Mouse (Mus musculus) kidney, adult 2 months (tissue): ENCODE measurements around the gene Ikzf1. TPM values are rescaled to one million over a fixed set of nuclear protein-coding genes. Genes with fewer than 3 reads are reported as not detected.

Source experiments
- DNase-seq: peaks from one replicate; pipeline ENCODE4 v3.0.0; 2021
- H3K27ac ChIP-seq: fragments of 200-500 bp; 2 replicates; pipeline ENCODE4 v1.5.1; 2012; ENCODE audit warnings: low read depth, low read length, control low read depth, inconsistent platforms; ENCODE audit not compliant: insufficient read depth
- H3K27me3 ChIP-seq: fragments of 200-500 bp; replicated peaks from 2 replicates; pipeline ENCODE4 v1.6.1; 2012; ENCODE audit warnings: mild to moderate bottlenecking, moderate library complexity, low read length, inconsistent platforms; ENCODE audit not compliant: control insufficient read depth, insufficient read depth
- H3K36me3 ChIP-seq: fragments of 200-500 bp; 2 replicates; pipeline ENCODE4 v1.6.1; 2012; ENCODE audit warnings: mild to moderate bottlenecking, moderate library complexity, low read length, inconsistent platforms; ENCODE audit not compliant: control insufficient read depth, insufficient read depth
- H3K4me1 ChIP-seq: fragments of 200-500 bp; 2 replicates; pipeline ENCODE4 v1.6.1; 2011; ENCODE audit warnings: low read length; ENCODE audit not compliant: control insufficient read depth, insufficient read depth
- H3K4me3 ChIP-seq: fragments of 200-500 bp; 2 replicates; pipeline ENCODE4 v1.5.1; 2011; ENCODE audit warnings: mild to moderate bottlenecking, low read depth, low read length, control low read depth; ENCODE audit not compliant: insufficient read depth
- CTCF ChIP-seq: fragments of 200-500 bp; conservative IDR thresholded peaks from 2 replicates; pipeline ENCODE4 v1.5.1; 2011; ENCODE audit warnings: low read depth, mild to moderate bottlenecking, control low read depth, low read length, moderate library complexity, mixed read lengths; ENCODE audit not compliant: insufficient read depth, insufficient read length
- POLR2A ChIP-seq: fragments of 200-500 bp; IDR thresholded peaks from one replicate; pipeline ENCODE4 v1.6.1; 2011; ENCODE audit warnings: low read depth, low read length, control low read depth
- WGBS: fragments of 180-500 bp; shearing (Covaris S2); methylation state at CpG from one replicate; pipeline ENCODE4 v1.1.7; 2018; 5-methylcytosine and 5-hydroxymethylcytosine counted together
- polyA plus RNA-seq: library from polyadenylated mRNA; depleted of rRNA; stranded (reverse); fragments of >200 nt; gene quantifications from 2 replicates; pipeline ENCODE4 v1.2.3, GENCODE M21; 2012

Ikzf1 gene
- polyA plus RNA-seq, 1 experiment: 12.8 TPM

- WGBS: 88% methylated on average over 5 of the region's 5 CpGs
- no peak for DNase-seq
- H3K36me3 ChIP-seq: no peaks in the 10 kb centered on the region
- TF ChIP-seq CTCF (no peak), POLR2A (no peak)
- no peak overlapping the region for H3K4me3 ChIP-seq
- H3K4me1 ChIP-seq: no peaks in the 10 kb centered on the region
- no peaks in the 10 kb centered on the region for H3K27me3 ChIP-seq
- H3K27ac ChIP-seq: no peak overlapping the region
Observed at GRCm38 (mm10) chr11:11741574-11741973, 56.8 kb downstream of the Ikzf1 start.

- TF ChIP-seq CTCF: peak; percentile 59
- no peak for TF ChIP-seq POLR2A
- no peak overlapping the region for H3K4me3 ChIP-seq
- H3K4me1 ChIP-seq: no peaks in the 10 kb centered on the region
- no peak overlapping the region for H3K27ac ChIP-seq
- WGBS: 26% methylated on average over 2 of the region's 2 CpGs
- no peaks in the 10 kb centered on the region for H3K36me3 ChIP-seq
- DNase-seq: peak; percentile 38
- no peaks in the 10 kb centered on the region for H3K27me3 ChIP-seq
Observed at GRCm38 (mm10) chr11:11742626-11743025, 57.8 kb downstream of the Ikzf1 start.

GRCm38 (mm10) chr11:11744222-11744621, 59.4 kb downstream of the Ikzf1 start:
- H3K4me3 ChIP-seq: no peak overlapping the region
- no peaks in the 10 kb centered on the region for H3K36me3 ChIP-seq
- 37% methylated on average over 1 of the region's 1 CpGs for WGBS
- TF ChIP-seq CTCF (no peak), POLR2A (no peak)
- no peak for DNase-seq
- H3K4me1 ChIP-seq: no peaks in the 10 kb centered on the region
- H3K27me3 ChIP-seq: no peaks in the 10 kb centered on the region
- no peak overlapping the region for H3K27ac ChIP-seq

- Histone ChIP-seq H3K27ac (no peak overlapping the region), H3K4me1 (no peaks in the 10 kb centered on the region), H3K4me3 (no peak overlapping the region), H3K27me3 (no peaks in the 10 kb centered on the region), H3K36me3 (no peaks in the 10 kb centered on the region)
- 84% methylated on average over 5 of the region's 5 CpGs for WGBS
- TF ChIP-seq CTCF (no peak), POLR2A (no peak)
- DNase-seq: no peak
Observed at GRCm38 (mm10) chr11:11751091-11751490, 66.3 kb downstream of the Ikzf1 start.

GRCm38 (mm10) chr11:11752859-11753258, 68.1 kb downstream of the Ikzf1 start:
- no peak overlapping the region for H3K27ac ChIP-seq
- TF ChIP-seq POLR2A (no peak), CTCF (no peak)
- WGBS: 79% methylated on average over 5 of the region's 5 CpGs
- no peak overlapping the region for H3K4me3 ChIP-seq
- DNase-seq: no peak
- H3K27me3 ChIP-seq: no peaks in the 10 kb centered on the region
- H3K36me3 ChIP-seq: no peaks in the 10 kb centered on the region
- H3K4me1 ChIP-seq: no peaks in the 10 kb centered on the region

- H3K27ac ChIP-seq: no peak overlapping the region
- no peaks in the 10 kb centered on the region for H3K4me1 ChIP-seq
- H3K36me3 ChIP-seq: no peaks in the 10 kb centered on the region
- WGBS: 74% methylated on average over 6 of the region's 6 CpGs
- no peaks in the 10 kb centered on the region for H3K27me3 ChIP-seq
- no peak for TF ChIP-seq CTCF
- no peak for TF ChIP-seq POLR2A
- H3K4me3 ChIP-seq: no peak overlapping the region
- no peak for DNase-seq
Observed at GRCm38 (mm10) chr11:11758121-11758520, 73.3 kb downstream of the Ikzf1 start.

- no peaks in the 10 kb centered on the region for H3K4me1 ChIP-seq
- TF ChIP-seq CTCF (no peak), POLR2A (no peak)
- H3K36me3 ChIP-seq: no peaks in the 10 kb centered on the region
- no peak for DNase-seq
- H3K4me3 ChIP-seq: no peak overlapping the region
- 87% methylated on average over 1 of the region's 1 CpGs for WGBS
- no peak overlapping the region for H3K27ac ChIP-seq
- H3K27me3 ChIP-seq: no peaks in the 10 kb centered on the region
Observed at GRCm38 (mm10) chr11:11758883-11759282, 74.1 kb downstream of the Ikzf1 start.

GRCm38 (mm10) chr11:11763211-11763666, 78.4 kb downstream of the Ikzf1 start:
- TF ChIP-seq POLR2A (no peak), CTCF (no peak)
- no peak overlapping the region for H3K27ac ChIP-seq
- peak; percentile 8 for DNase-seq
- no peaks in the 10 kb centered on the region for H3K27me3 ChIP-seq
- no peaks in the 10 kb centered on the region for H3K36me3 ChIP-seq
- no peaks in the 10 kb centered on the region for H3K4me1 ChIP-seq
- 59% methylated on average over 4 of the region's 4 CpGs for WGBS
- H3K4me3 ChIP-seq: no peak overlapping the region
